Mouse (Mus musculus): Measurements from ENCODE around the gene Ccr9.

DNA sequence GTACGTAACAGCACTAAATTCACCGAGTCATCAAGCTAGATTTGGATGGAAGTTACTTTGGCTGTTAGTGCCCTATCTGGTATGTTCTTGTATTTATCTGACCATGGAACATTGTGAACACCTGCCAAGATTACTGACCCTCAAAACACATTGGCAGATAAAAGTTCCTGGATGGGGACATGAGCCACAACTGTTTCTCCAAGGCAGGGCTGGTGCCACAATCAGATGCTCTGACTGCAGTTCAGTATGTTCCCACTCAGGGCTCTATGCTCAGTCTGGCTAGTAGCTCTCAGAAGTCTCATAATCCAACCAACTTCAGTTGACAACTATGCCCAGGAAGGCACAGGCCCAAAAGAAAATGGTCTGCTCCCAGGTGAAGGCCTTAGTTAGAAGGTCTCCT is 124.2 kb downstream of the Ccr9 start:
- TF ChIP-seq POLR2A (IDR thresholded peaks at IDR 0.05; ENCODE audit: borderline replicate concordance, low read depth, low read length), result no peak
- no peak for TF ChIP-seq CTCF (IDR thresholded peaks at IDR 0.05; ENCODE audit: low read depth, low read length)

All from bone marrow macrophage, adult 2 months (primary cell).